Mouse (Mus musculus) kidney, postnatal 0 days (tissue): ENCODE measurements around the gene Lingo4. TPM values are rescaled to one million over a fixed set of nuclear protein-coding genes. Genes with fewer than 3 reads are reported as not detected.

Source experiments
- ATAC-seq: fragments of 200-750 bp; cut with Nextera tagmentation; replicated peaks from 2 replicates; pipeline ENCODE4 v1.8.0; 2017; ENCODE audit warnings: low read depth, moderate number of reproducible peaks, moderate TSS enrichment, moderate library complexity; ENCODE audit not compliant: low FRiP score
- DNase-seq: peaks from one replicate; pipeline ENCODE4 v3.0.0-alpha.2; 2016; ENCODE audit warnings: low spot score
- H3K27ac ChIP-seq: fragments of 300-500 bp; sonication (generic); 2 replicates; pipeline ENCODE4 v1.5.1; 2014; ENCODE audit warnings: mild to moderate bottlenecking
- H3K27me3 ChIP-seq: fragments of 300-500 bp; sonication (generic); 2 replicates; pipeline ENCODE4 v1.6.1; 2014; ENCODE audit warnings: low read length, mixed read lengths; ENCODE audit not compliant: insufficient read depth
- H3K36me3 ChIP-seq: fragments of 300-500 bp; sonication (generic); 2 replicates; pipeline ENCODE4 v1.6.1; 2014; ENCODE audit warnings: low read length, mixed read lengths; ENCODE audit not compliant: insufficient read depth
- H3K4me1 ChIP-seq: fragments of 300-500 bp; sonication (generic); replicated peaks from 2 replicates; pipeline ENCODE4 v1.6.1; 2014; ENCODE audit warnings: antibody characterized with exemption, low read length, mixed read lengths; ENCODE audit not compliant: insufficient read depth
- H3K4me2 ChIP-seq: fragments of 300-500 bp; sonication (generic); 2 replicates; pipeline ENCODE4 v1.6.1; 2014; ENCODE audit warnings: mild to moderate bottlenecking, low read length, moderate library complexity, mixed read lengths
- H3K4me3 ChIP-seq: fragments of 300-500 bp; sonication (generic); replicated peaks from 2 replicates; pipeline ENCODE4 v1.5.1; 2014; ENCODE audit warnings: low read depth, low read length
- H3K9ac ChIP-seq: fragments of 300-500 bp; sonication (generic); 2 replicates; pipeline ENCODE4 v1.6.1; 2014; ENCODE audit warnings: low read depth, low read length
- H3K9me3 ChIP-seq: fragments of 300-500 bp; sonication (generic); replicated peaks from 2 replicates; pipeline ENCODE4 v1.6.1; 2016; ENCODE audit warnings: low read length, inconsistent platforms, mixed read lengths
- CTCF ChIP-seq: IDR thresholded peaks from 2 replicates; pipeline ENCODE4 v1.5.1; 2016; ENCODE audit warnings: antibody characterized with exemption, low read depth, mild to moderate bottlenecking, moderate library complexity
- WGBS: fragments of 180-500 bp; shearing (Covaris S2); extraction: QIAGEN DNeasy Blood & Tissue Kit; methylation state at CpG from one replicate; pipeline ENCODE4 v1.1.7; 2014; 5-methylcytosine and 5-hydroxymethylcytosine counted together
- polyA plus RNA-seq: library from polyadenylated mRNA; unstranded; fragments of >200 nt; fragmentation: Nextera tagmentation; extraction: Ambion mirVana; gene quantifications from 2 replicates; pipeline ENCODE4 v1.2.1, GENCODE M21; 2015

Gene Lingo4
- polyA plus RNA-seq, 1 experiment from 2014 or later: 0.32 TPM

DNA sequence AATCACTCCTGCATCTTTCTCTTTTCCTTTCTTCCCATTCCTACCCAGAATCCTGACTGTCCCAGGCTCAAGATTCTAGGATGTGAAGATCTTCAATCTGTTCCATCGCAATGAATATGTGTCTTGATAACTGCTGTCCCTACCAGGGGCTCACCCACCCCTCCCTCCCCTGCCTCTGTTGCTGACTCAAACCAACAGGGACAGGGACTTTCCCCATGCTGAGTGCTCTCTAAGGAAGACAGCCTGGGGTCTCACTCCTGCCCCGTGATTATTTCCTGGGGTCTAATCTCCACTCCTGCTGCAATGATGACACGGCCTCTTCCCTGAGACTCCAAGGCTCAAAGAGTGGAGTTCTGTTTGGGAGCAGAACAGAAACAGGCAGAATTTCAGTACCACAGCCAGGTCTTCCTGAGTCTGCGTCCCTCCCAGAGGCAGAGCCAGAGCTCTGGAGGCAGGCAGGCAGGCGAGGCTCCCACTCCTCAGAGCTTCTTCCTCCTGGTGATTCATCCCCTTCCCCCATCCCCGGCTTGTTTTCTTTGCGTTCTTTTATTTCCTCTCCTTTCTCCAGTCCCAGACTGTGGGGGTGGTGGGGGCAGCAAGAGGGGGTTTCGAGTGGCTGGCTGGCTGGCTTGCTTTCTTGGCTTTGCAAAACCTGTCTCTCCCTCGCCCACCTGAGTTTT, 18.3 kb upstream of the Lingo4 start:
- Histone ChIP-seq H3K4me1 (no peaks in the 10 kb centered on the region), H3K4me2 (no peak overlapping the region), H3K27ac (no peak overlapping the region), H3K4me3 (no peak overlapping the region), H3K27me3 (no peaks in the 10 kb centered on the region), H3K36me3 (no peaks in the 10 kb centered on the region), H3K9me3 (no peaks in the 10 kb centered on the region), H3K9ac (no peak overlapping the region)
- ATAC-seq: no peak
- no peak for DNase-seq
- no peak for TF ChIP-seq CTCF
- 26% methylated on average over 9 of the region's 9 CpGs for WGBS

DNA sequence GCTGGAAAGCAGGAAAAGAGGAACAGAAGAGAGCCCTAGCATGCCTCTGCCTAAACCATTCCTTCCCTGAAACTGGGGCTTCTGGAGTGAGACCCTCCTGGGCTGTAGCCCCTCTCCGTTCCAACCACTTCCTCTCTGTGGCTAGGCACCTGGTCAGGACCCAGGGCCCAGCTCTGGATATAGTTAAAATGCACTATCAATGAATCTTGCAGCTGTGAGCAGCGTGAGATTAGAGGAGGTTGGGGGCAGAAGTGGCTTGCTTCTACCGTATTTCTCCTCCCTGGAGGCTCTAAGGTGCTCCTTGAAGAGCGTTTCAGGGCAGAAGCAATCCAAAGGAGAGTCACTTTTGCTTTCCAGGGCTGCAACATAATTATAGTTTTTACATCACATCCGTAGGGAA, 16.0 kb upstream of the Lingo4 start:
- H3K27me3 ChIP-seq: no peaks in the 10 kb centered on the region

DNA sequence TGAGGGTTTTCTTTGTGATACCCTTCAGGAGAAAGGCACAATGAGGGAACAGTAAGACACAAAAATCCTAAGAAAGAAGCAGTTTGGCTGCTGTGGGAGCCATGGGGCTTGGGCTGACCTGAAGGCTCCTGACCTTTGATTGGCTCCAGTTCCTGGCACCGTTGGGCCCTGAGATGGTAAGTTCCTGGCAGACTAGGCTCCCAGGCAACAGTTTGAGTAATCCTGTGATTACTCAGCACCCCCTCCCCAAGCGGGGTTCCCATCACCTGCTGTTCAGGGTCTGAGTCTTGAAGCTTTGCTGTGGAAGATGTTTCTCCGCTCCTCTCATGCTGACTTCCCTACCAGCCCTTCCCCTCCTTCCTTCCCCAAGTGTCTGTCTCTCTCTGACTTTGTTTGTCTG, 14.8 kb upstream of the Lingo4 start:
- no peak for DNase-seq
- Histone ChIP-seq H3K27me3 (no peaks in the 10 kb centered on the region), H3K9ac (no peak overlapping the region), H3K4me3 (no peak overlapping the region), H3K4me1 (no peaks in the 10 kb centered on the region), H3K9me3 (no peaks in the 10 kb centered on the region), H3K36me3 (no peaks in the 10 kb centered on the region), H3K4me2 (no peak overlapping the region), H3K27ac (no peak overlapping the region)
- no peak for TF ChIP-seq CTCF
- 66% methylated on average over 3 of the region's 3 CpGs for WGBS
- ATAC-seq: no peak

More for the DNA sequence above, 16.0 kb upstream of the Lingo4 start:
- Histone ChIP-seq H3K4me2 (no peak overlapping the region), H3K4me1 (no peaks in the 10 kb centered on the region), H3K4me3 (no peak overlapping the region), H3K36me3 (no peaks in the 10 kb centered on the region), H3K27ac (no peak overlapping the region), H3K9ac (no peak overlapping the region), H3K9me3 (no peaks in the 10 kb centered on the region)
- no peak for TF ChIP-seq CTCF
- WGBS: 65% methylated on average over 5 of the region's 5 CpGs
- ATAC-seq (no peak), DNase-seq (no peak)

DNA sequence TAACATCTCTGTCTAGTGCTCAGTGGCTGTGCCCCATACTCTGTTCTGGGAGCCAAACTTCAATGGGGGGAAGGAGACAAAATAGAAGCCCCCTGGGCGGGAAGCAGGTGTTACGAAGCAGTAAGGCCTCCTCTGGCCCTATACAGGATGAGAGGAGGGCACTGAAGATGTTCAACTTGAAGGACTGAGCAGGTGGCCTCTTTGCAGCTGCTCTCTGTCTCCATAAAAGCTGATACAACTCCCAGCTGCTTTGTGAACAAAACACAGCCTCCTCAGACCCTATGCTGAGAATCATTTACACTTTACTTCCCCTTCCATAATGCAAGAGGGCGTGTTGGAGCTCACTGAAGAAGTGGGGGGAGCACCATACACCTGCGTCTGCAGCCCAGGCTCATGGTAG, 11.6 kb upstream of the Lingo4 start:
- Histone ChIP-seq H3K9ac (no peak overlapping the region), H3K36me3 (no peaks in the 10 kb centered on the region), H3K4me2 (no peak overlapping the region), H3K4me1 (no peaks in the 10 kb centered on the region), H3K4me3 (no peak overlapping the region), H3K27ac (no peak overlapping the region), H3K27me3 (no peaks in the 10 kb centered on the region), H3K9me3 (no peaks in the 10 kb centered on the region)
- no peak for TF ChIP-seq CTCF
- WGBS: 55% methylated on average over 4 of the region's 4 CpGs
- DNase-seq (no peak), ATAC-seq (no peak)

DNA sequence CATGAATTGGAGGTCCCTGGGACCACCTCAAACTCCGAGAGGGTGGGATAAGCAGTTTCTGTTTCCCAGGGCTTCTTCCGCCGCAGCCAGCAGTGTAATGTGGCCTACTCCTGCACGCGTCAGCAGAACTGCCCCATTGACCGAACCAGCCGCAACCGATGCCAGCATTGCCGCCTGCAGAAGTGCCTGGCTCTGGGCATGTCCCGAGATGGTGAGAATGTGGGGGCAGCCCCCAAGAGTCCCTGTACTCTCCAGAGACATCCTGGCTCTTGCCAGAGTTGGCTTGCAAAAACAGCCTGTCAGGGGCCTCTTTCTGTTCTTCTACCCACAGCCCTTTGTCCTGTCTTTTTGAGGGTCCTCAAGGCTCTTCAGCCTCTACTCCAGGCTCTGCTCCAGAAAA, 10.9 kb upstream of the Lingo4 start:
- no peaks in the 10 kb centered on the region for H3K36me3 ChIP-seq
- H3K4me3 ChIP-seq: no peak overlapping the region
- H3K4me1 ChIP-seq: no peaks in the 10 kb centered on the region
- H3K9ac ChIP-seq: no peak overlapping the region
- no peak overlapping the region for H3K4me2 ChIP-seq
- ATAC-seq (no peak), DNase-seq (no peak)
- H3K27ac ChIP-seq: no peak overlapping the region
- H3K9me3 ChIP-seq: no peaks in the 10 kb centered on the region
- no peaks in the 10 kb centered on the region for H3K27me3 ChIP-seq
- WGBS: 87% methylated on average over 10 of the region's 10 CpGs
- no peak for TF ChIP-seq CTCF

DNA sequence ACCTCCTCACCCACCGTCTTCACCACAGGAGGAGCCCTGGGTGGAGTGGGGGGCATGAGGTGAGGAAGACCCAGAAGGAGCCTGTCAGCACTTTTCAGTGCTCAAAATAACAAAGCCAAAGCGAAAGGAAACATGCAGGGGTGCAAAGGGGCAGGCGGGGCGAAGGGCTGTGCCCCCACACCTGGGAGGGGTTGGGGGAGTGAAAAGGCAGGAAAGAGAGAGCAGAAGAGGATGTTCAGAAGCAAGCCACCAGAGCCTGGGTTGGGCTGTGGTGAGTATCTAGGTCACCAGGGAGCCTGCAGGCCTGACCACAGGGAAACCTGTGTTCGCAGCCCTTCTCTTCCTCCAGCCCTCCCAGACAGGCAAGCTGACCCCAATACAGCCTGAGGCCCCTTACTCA, 10.3 kb upstream of the Lingo4 start:
- DNase-seq: no peak
- no peak overlapping the region for H3K9ac ChIP-seq
- H3K36me3 ChIP-seq: no peaks in the 10 kb centered on the region
- H3K27ac ChIP-seq: no peak overlapping the region
- 68% methylated on average over 5 of the region's 5 CpGs for WGBS
- H3K4me1 ChIP-seq: no peaks in the 10 kb centered on the region
- H3K27me3 ChIP-seq: no peaks in the 10 kb centered on the region
- TF ChIP-seq CTCF: no peak
- no peak overlapping the region for H3K4me3 ChIP-seq
- no peak overlapping the region for H3K4me2 ChIP-seq
- ATAC-seq: no peak
- H3K9me3 ChIP-seq: no peaks in the 10 kb centered on the region

DNA sequence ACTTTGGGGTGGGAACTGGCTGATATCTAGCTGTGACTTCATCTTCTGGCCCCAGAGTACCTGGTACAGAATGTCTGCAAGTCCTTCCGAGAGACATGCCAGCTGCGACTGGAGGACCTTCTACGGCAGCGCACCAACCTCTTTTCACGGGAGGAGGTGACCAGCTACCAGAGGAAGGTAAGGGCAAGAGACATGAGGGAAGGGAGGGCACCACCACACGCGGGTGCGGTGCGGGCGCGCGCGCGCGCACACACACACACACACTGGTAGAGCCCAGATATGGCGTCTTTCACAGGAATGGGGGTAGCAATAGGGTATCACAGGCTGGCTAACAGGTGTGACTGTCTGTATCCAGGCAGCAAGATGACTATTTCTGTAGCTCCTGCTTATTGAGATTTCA, 8.9 kb upstream of the Lingo4 start:
- H3K4me1 ChIP-seq: no peaks in the 10 kb centered on the region
- no peak overlapping the region for H3K27ac ChIP-seq
- no peak overlapping the region for H3K4me3 ChIP-seq
- no peak overlapping the region for H3K4me2 ChIP-seq
- H3K27me3 ChIP-seq: no peaks in the 10 kb centered on the region
- DNase-seq (no peak), ATAC-seq (no peak)
- H3K9me3 ChIP-seq: no peaks in the 10 kb centered on the region
- 96% methylated on average over 16 of the region's 16 CpGs for WGBS
- no peaks in the 10 kb centered on the region for H3K36me3 ChIP-seq
- no peak overlapping the region for H3K9ac ChIP-seq
- no peak for TF ChIP-seq CTCF
